Mouse (Mus musculus) spleen, adult 18-20 months (tissue): ENCODE results near the gene Ndufb3.
"Not testable (repeated sequence)": the region's sequence is repeated elsewhere in the genome, so short reads cannot be mapped to it uniquely, and the experiment has no call there.

Experiments
- DNase-seq, 2 experiments: peaks; one replicate each; pipeline ENCODE4 v3.0.0; 2022; ENCODE audit warnings: mixed read lengths in 2 of 2

Ndufb3 gene

DNA sequence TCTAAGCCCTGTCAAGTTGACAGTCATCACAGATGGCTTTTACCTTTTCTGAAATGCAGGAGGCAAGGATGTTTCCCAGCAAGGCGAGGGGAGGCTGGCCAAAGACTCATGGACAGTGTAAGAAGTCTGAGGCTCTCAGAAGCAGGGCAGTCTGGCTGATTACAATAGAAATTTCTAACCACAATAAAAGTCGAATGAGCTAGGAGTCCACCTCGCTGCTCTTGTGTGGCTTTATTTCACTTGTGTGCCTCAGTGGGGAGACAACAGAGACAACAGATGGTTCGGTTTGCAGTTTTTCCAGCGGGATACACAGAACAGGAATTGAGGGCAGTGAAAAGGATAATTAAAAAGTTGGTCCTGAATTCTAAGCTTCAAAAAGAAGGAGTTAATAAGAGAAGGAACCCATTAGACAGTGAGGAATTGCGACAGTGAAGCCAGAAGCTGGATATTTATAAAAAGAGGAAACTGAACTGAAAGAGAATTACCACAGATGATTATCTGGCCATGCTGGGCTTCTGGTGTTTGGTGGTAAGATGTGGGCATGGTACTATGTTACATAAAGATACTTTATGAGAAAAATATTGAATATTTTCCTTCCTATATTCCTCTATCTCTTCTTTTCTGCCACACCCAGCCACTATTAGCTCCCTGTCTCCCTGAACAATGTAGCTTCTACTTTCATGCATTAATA lies 31.9 kb downstream of the Ndufb3 start:
- DNase-seq = no peak

DNA sequence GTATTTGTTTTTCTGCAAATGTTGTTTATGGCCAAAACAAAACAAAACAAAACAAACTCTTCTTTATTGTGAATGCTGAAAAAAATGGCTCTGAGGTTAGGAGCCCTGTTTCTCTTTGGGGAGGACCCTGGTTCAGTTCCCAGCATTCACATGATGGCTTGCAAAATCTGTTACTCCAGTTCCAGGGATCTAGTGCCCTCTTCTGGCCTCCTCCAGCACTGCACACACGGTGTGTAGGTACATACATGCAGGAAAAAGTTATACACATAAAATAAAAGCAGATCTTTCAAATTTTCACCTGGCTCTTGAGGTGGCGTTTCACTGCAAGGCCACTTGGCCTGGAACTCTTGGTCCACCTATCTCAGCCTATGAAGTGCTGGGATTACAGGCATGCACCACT lies 32.6 kb downstream of the Ndufb3 start:
- DNase-seq = no peak

DNA sequence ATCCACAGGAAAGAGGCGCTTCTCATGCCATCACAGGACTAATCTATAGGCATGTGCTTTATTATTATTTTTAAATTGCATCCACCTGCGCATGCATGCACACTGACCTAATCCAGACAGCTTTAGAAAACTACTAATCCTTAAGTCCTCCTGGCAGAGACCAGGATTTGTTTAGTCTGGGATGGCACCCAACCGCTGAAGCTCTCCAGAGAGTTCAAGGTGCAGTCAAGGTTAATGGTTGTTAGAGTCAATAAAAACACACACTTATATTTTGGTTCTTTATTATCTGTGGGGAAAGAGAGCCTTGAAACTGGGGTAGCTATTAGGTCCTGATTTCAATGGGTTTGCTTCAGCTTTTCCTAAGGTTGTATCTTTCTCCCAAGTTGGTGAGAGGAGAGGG lies 35.1 kb downstream of the Ndufb3 start:
- DNase-seq = no peak

DNA sequence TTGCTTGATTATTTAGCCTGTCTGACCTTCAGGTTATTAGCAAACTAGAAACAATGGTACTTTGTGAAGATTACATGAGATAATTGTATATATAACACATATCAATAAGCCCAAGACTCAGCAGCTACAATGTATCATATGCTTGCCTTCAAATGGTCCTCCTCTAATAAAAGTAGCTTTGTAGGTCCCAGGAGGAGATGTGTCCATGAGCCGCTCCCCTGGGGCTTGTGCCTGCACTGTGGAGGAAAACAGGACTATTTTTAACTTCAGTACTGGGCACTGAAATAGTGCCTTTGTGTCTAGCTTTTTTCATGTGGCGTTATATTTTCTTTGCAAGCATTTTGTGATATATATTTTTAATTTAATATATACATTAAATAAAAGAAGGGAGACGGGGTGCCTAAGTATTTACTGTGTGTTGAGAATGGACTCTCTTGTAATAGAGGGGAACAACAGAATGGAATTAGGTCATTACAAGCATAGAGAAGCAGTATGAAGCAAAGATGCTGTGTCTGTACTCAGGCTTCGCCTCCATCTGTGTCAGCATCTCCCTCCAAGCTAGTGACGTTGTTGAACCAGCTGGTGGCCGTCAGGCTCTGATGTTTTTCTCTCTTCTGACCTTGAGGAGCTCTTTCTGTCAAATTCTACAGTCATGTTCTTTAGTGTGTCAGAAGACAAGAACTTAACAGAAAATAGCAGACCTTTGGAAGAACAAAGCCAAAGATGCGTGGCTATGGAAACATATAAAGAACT lies 36.0 kb downstream of the Ndufb3 start:
- no peak for DNase-seq

DNA sequence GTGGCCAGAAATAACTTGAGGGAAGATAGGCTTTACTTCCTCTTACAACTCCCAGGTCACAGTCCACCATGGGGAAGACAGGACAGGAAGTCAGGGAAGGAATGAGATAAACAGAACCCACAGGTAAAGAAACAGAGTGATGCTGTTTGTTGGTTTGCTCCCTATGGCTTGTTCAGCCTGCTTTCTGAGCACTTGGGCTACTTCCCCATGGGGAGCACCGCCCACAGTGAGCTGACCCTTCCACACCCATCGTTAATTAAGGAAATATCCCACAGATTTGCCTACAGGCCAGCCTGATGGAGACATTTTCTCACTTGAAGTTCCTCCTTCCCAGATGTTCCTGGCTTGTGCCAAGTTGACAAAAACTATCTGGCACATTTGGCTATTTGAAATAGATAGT lies 42.7 kb downstream of the Ndufb3 start:
- not testable (repeated sequence) for DNase-seq
